Mouse (Mus musculus) limb, embryonic 14.5 days (tissue): ENCODE results near the gene Spem2. TPM values are rescaled to one million over a fixed set of nuclear protein-coding genes. Genes with fewer than 3 reads are reported as not detected.
A peak's percentile ranks its signal among the peaks of the same experiment; 100 is the strongest.

Experiments
- ATAC-seq: fragments of 200-750 bp; cut with Nextera tagmentation; 2 replicates; pipeline ENCODE4 v1.8.0; 2017; ENCODE audit warnings: low read depth, moderate number of reproducible peaks, moderate TSS enrichment; ENCODE audit not compliant: low FRiP score
- DNase-seq: peaks from one replicate; pipeline ENCODE4 v3.0.0-alpha.2; 2015; ENCODE audit warnings: low spot score
- H3K27ac ChIP-seq: fragments of 300-500 bp; sonication (generic); replicated peaks from 2 replicates; pipeline ENCODE4 v1.5.1; 2014; ENCODE audit warnings: low read depth, mild to moderate bottlenecking, low read length, moderate library complexity, mixed read lengths
- H3K27me3 ChIP-seq: fragments of 300-500 bp; sonication (generic); 2 replicates; pipeline ENCODE4 v1.6.1; 2014; ENCODE audit warnings: low read length, mixed read lengths; ENCODE audit not compliant: control insufficient read depth, insufficient read depth
- H3K36me3 ChIP-seq: fragments of 300-500 bp; sonication (generic); 2 replicates; pipeline ENCODE4 v1.6.1; 2014; ENCODE audit warnings: mild to moderate bottlenecking, low read length, moderate library complexity, mixed read lengths; ENCODE audit not compliant: control insufficient read depth, insufficient read depth
- H3K4me1 ChIP-seq: fragments of 300-500 bp; sonication (generic); 2 replicates; pipeline ENCODE4 v1.6.1; 2014; ENCODE audit warnings: antibody characterized with exemption, low read length, mixed read lengths; ENCODE audit not compliant: control insufficient read depth, insufficient read depth
- H3K4me2 ChIP-seq: fragments of 300-500 bp; sonication (generic); replicated peaks from 2 replicates; pipeline ENCODE4 v1.6.1; 2014; ENCODE audit warnings: low read depth, mild to moderate bottlenecking, low read length, moderate library complexity; ENCODE audit not compliant: severe bottlenecking
- H3K4me3 ChIP-seq: fragments of 300-500 bp; sonication (generic); replicated peaks from 2 replicates; pipeline ENCODE4 v1.5.1; 2014; ENCODE audit warnings: low read length
- H3K9ac ChIP-seq: fragments of 300-500 bp; sonication (generic); 2 replicates; pipeline ENCODE4 v1.6.1; 2014; ENCODE audit warnings: mild to moderate bottlenecking, low read depth, low read length, moderate library complexity; ENCODE audit not compliant: severe bottlenecking
- H3K9me3 ChIP-seq: fragments of 300-500 bp; sonication (generic); 2 replicates; pipeline ENCODE4 v1.6.1; 2016; ENCODE audit warnings: low read length; ENCODE audit not compliant: control insufficient read depth
- POLR2A ChIP-seq: fragments of 200-500 bp; IDR thresholded peaks from 2 replicates; pipeline ENCODE4 v1.8.0; 2012; ENCODE audit warnings: inconsistent platforms, mild to moderate bottlenecking, moderate library complexity, borderline replicate concordance; ENCODE audit not compliant: insufficient read depth, insufficient read length; ENCODE audit errors: extremely low read depth
- WGBS: fragments of 180-500 bp; shearing (Covaris S2); extraction: QIAGEN DNeasy Blood & Tissue Kit; methylation state at CpG from one replicate; pipeline ENCODE4 v1.1.7; 2014; 5-methylcytosine and 5-hydroxymethylcytosine counted together
- polyA plus RNA-seq, 2 experiments: library from polyadenylated mRNA; depleted of rRNA in 1 of 2; stranded (reverse) in 1 of 2; unstranded in 1 of 2; fragments of >200 nt; fragmentation: Nextera tagmentation in 1 of 2; extraction: Ambion mirVana in 1 of 2; gene quantifications; 2 replicates each; pipeline versions ENCODE4 v1.2.1 to v1.2.3; 2012 to 2014

Gene Spem2
- polyA plus RNA-seq, 2 experiments = not detected

- Histone ChIP-seq H3K36me3 (no peaks in the 10 kb centered on the region), H3K9ac (peak overlapping the region; percentile 56), H3K4me3 (peak overlapping the region; percentile 61), H3K4me1 (peaks cover 53% of the 10 kb centered on the region), H3K27me3 (peaks cover 47% of the 10 kb centered on the region), H3K27ac (no peak overlapping the region), H3K9me3 (no peaks in the 10 kb centered on the region), H3K4me2 (peak overlapping the region; percentile 94)
- no peak for TF ChIP-seq POLR2A
- ATAC-seq = peak; percentile 37; the same call in 1 of the 2 replicates
- DNase-seq = peak; percentile 73
- WGBS = 1% methylated on average over 33 of the region's 33 CpGs
Observed at GRCm38 (mm10) chr11:69802648-69803105, 15.6 kb downstream of the Spem2 start.

GRCm38 (mm10) chr11:69801379-69801977, 16.8 kb downstream of the Spem2 start, which contains the start of gene Fgf11:
Fgf11 (minus strand) TSS chr11:69801857.
- H3K9ac ChIP-seq = peak within 1 kb of the TSS; percentile 57
- no peak for TF ChIP-seq POLR2A
- ATAC-seq = no peak
- H3K36me3 ChIP-seq = no peaks in the 10 kb centered on the region
- peak within 1 kb of the TSS; percentile 94 for H3K4me2 ChIP-seq
- no peak for DNase-seq
- peaks cover 53% of the 10 kb centered on the region for H3K4me1 ChIP-seq
- peak within 1 kb of the TSS; percentile 74 for H3K27ac ChIP-seq
- WGBS = under 1% methylated on average over 33 of the region's 33 CpGs
- peak within 1 kb of the TSS; percentile 61 for H3K4me3 ChIP-seq
- peaks cover 47% of the 10 kb centered on the region for H3K27me3 ChIP-seq
- no peaks in the 10 kb centered on the region for H3K9me3 ChIP-seq

DNA sequence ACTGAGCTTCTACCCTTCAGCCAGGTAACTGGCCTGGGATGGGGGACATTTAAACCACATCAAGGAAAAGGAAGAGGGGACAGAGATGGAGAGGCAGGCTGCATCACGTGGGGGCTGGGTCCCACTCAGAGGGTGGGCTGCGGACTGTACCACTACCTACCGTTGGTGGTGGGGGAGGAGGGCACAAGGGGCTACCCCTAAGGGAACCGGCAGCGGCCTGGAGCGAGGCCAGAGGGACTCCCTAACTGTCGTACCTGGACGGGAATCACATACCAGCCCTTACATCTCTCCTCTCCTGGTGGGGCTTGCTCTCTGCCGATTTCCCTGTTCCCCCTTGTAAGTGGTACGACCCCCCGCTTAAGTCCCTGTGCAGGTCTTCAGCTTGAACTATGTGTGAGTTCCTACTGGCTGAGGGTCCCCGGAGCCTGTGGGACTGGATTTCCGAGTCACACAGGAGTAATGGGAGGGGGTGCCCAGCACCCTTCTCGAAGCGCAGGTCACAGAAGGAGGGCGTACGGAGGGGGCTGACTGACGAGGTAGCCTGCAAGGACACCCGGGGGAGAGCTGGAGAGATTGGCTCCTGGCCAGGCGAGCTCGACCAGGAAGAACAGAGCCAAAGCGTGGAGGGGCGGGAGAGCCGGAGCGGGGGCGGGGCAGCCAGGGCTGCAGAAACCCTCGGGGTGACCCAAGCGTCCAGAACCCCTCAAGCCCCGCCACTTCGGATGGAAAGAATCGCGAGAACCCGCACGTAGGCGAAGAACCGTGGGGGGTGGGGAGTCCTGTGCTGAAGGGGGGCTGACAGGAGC, 17.7 kb downstream of the Spem2 start:
- ATAC-seq (peak; percentile 64), DNase-seq (peak; percentile 80)
- TF ChIP-seq POLR2A = no peak
- Histone ChIP-seq H3K36me3 (no peaks in the 10 kb centered on the region), H3K4me1 (peaks cover 56% of the 10 kb centered on the region), H3K27me3 (peaks cover 39% of the 10 kb centered on the region), H3K4me3 (peak overlapping the region; percentile 61), H3K9me3 (no peaks in the 10 kb centered on the region), H3K27ac (peak overlapping the region; percentile 74), H3K9ac (peak overlapping the region; percentile 57), H3K4me2 (peak overlapping the region; percentile 94)
- WGBS = 1% methylated on average over 31 of the region's 36 CpGs

DNA sequence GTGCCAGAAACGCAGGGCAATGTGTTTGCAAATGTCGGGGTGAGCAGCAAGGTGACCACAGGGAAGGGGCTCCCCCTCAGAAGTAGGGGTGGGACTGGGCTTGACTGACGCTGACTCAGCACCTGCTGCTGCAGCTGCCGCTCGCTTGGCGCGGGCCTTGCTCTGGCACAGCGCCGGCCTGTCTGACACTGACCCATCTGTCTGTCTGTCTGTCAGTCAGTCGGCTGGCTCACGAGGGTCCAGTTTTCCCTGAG, 18.2 kb downstream of the Spem2 start:
- no peak for ATAC-seq
- no peaks in the 10 kb centered on the region for H3K36me3 ChIP-seq
- TF ChIP-seq POLR2A = no peak
- peak overlapping the region; percentile 94 for H3K4me2 ChIP-seq
- H3K9me3 ChIP-seq = no peaks in the 10 kb centered on the region
- H3K4me3 ChIP-seq = peak overlapping the region; percentile 61
- peak overlapping the region; percentile 74; the same call in 1 of the 2 replicates for H3K27ac ChIP-seq
- H3K27me3 ChIP-seq = peaks cover 34% of the 10 kb centered on the region
- peak; percentile 42 for DNase-seq
- H3K9ac ChIP-seq = peak overlapping the region; percentile 57; the same call in 1 of the 2 replicates
- 0% methylated on average over 11 of the region's 11 CpGs for WGBS
- H3K4me1 ChIP-seq = peaks cover 54% of the 10 kb centered on the region

- peaks cover 29% of the 10 kb centered on the region for H3K27me3 ChIP-seq
- no peaks in the 10 kb centered on the region for H3K9me3 ChIP-seq
- peak overlapping the region; percentile 74; the same call in 1 of the 2 replicates for H3K27ac ChIP-seq
- H3K9ac ChIP-seq = no peak overlapping the region
- peaks cover 49% of the 10 kb centered on the region for H3K4me1 ChIP-seq
- peak overlapping the region; percentile 94 for H3K4me2 ChIP-seq
- WGBS = 27% methylated on average over 12 of the region's 12 CpGs
- H3K4me3 ChIP-seq = peak overlapping the region; percentile 61
- ATAC-seq (no peak), DNase-seq (peak; percentile 19)
- no peaks in the 10 kb centered on the region for H3K36me3 ChIP-seq
- no peak for TF ChIP-seq POLR2A
Observed at GRCm38 (mm10) chr11:69799394-69800137, 18.7 kb downstream of the Spem2 start.
